Comparison of ENCODE assay signal across 10 mouse cellular contexts in genomic region chr2:148043271-148043975, GRCm38 (mm10). TPM values are rescaled to one million over a fixed set of nuclear protein-coding genes. Genes with fewer than 3 reads are reported as not detected.
DNase-seq lines count a peak whose midpoint lies in the region; ATAC-seq and TF ChIP-seq lines count a peak whose summit lies in the region.
"Had no signal": no experiment of that assay in that cellular context is flagged by ENCODE, and none has a peak within 500 bp of the region (broad histone marks: within the 10 kb centered on the region; RNA-seq: fewer than 3 reads in every experiment).

No protein-coding gene starts in this region.

- peak overlapping the region; percentile 99 for H3K27ac ChIP-seq in liver, adult 2 months (replicated peaks; ENCODE audit: insufficient read depth, low read depth, low read length)
- no peak overlapping the region for H3K27ac ChIP-seq in hindbrain, embryonic 12.5 days
- no peak overlapping the region for H3K27ac ChIP-seq in liver, embryonic 11.5 days (ENCODE audit: low read depth, low read length)
- no peak overlapping the region for H3K27ac ChIP-seq in neural tube, embryonic 12.5 days

- no peak for TF ChIP-seq POLR2A in liver, adult 2 months (IDR thresholded peaks at IDR 0.05; ENCODE audit: extremely low read depth, insufficient read depth, low read length)

- H3K4me2 ChIP-seq in hindbrain, embryonic 12.5 days (replicated peaks): no peak overlapping the region
- peak overlapping the region; percentile 62 for H3K4me2 ChIP-seq in liver, embryonic 11.5 days
- no peak overlapping the region; the same call in 1 of the 2 replicates for H3K4me2 ChIP-seq in neural tube, embryonic 12.5 days (replicated peaks)

- H3K4me1 ChIP-seq in liver, adult 2 months (ENCODE audit: control insufficient read depth, insufficient read depth, low read length): peaks cover 25% of the 10 kb centered on the region
- H3K4me1 ChIP-seq in hindbrain, embryonic 12.5 days: peaks cover 8% of the 10 kb centered on the region
- H3K4me1 ChIP-seq in liver, embryonic 11.5 days (replicated peaks; ENCODE audit: control insufficient read depth, insufficient read depth, low read length): no peaks in the 10 kb centered on the region
- H3K4me1 ChIP-seq in neural tube, embryonic 12.5 days: no peaks in the 10 kb centered on the region

- H3K9me3 ChIP-seq in hindbrain, embryonic 12.5 days (replicated peaks): no peaks in the 10 kb centered on the region
- H3K9me3 ChIP-seq in liver, embryonic 11.5 days (ENCODE audit: control insufficient read depth, low read length): no peaks in the 10 kb centered on the region
- no peaks in the 10 kb centered on the region for H3K9me3 ChIP-seq in neural tube, embryonic 12.5 days

- peak overlapping the region; percentile 96 for H3K9ac ChIP-seq in liver, adult 2 months (ENCODE audit: low read depth, low read length)
- H3K9ac ChIP-seq in hindbrain, embryonic 12.5 days: no peak overlapping the region; the same call in 1 of the 2 replicates
- H3K9ac ChIP-seq in liver, embryonic 11.5 days (ENCODE audit: low read depth, low read length): no peak overlapping the region; the same call in 1 of the 2 replicates
- H3K9ac ChIP-seq in neural tube, embryonic 12.5 days: no peak overlapping the region

- H3K4me3 ChIP-seq in liver, adult 2 months (ENCODE audit: insufficient read depth, low read depth, low read length): peak overlapping the region; percentile 93
- peak overlapping the region; percentile 16 for H3K4me3 ChIP-seq in hindbrain, embryonic 12.5 days
- H3K4me3 ChIP-seq in liver, embryonic 11.5 days (ENCODE audit: low read depth, low read length): peak overlapping the region; percentile 49
- H3K4me3 ChIP-seq in neural tube, embryonic 12.5 days: peak overlapping the region; percentile 15; the same call in 1 of the 2 replicates

- peaks cover 28% of the 10 kb centered on the region for H3K79me2 ChIP-seq in liver, adult 2 months (ENCODE audit: control insufficient read depth, insufficient read depth, low read length)

- TF ChIP-seq CTCF in liver, adult 2 months (IDR thresholded peaks at IDR 0.05; ENCODE audit: low read depth, low read length): no peak

- DNase-seq in liver, adult 2 months (ENCODE audit: extremely low read depth, low read depth, low spot score): peak; percentile 27
- DNase-seq in liver: no peak
- no peak for DNase-seq in liver, embryonic 11.5 days (ENCODE audit: low spot score)
- DNase-seq in thymus, postnatal 0 days (ENCODE audit: low spot score): no peak
- no peak for DNase-seq in urinary bladder, postnatal 10 days (ENCODE audit: low spot score)

- no peak for ATAC-seq in hindbrain, embryonic 12.5 days (ENCODE audit: low FRiP score)
- no peak for ATAC-seq in liver, embryonic 11.5 days (replicated peaks; ENCODE audit: low FRiP score)
- ATAC-seq in neural tube, embryonic 12.5 days (ENCODE audit: low FRiP score, low read depth): no peak
- ATAC-seq in activated CD4-positive, CD25-positive, alpha-beta regulatory T cell, adult 4 months: no peak

- peaks cover 9% of the 10 kb centered on the region; the same call in 1 of the 2 replicates for H3K36me3 ChIP-seq in liver, adult 2 months (ENCODE audit: control insufficient read depth, insufficient read depth, low read length)
- no peaks in the 10 kb centered on the region for H3K36me3 ChIP-seq in hindbrain, embryonic 12.5 days
- H3K36me3 ChIP-seq in liver, embryonic 11.5 days (ENCODE audit: control insufficient read depth, insufficient read depth, low read length): no peaks in the 10 kb centered on the region
- H3K36me3 ChIP-seq in neural tube, embryonic 12.5 days: no peaks in the 10 kb centered on the region

- H3K27me3 ChIP-seq in liver, adult 2 months (ENCODE audit: control insufficient read depth, insufficient read depth, low read length): no peaks in the 10 kb centered on the region
- peaks cover 99% of the 10 kb centered on the region for H3K27me3 ChIP-seq in hindbrain, embryonic 12.5 days
- peaks cover 99% of the 10 kb centered on the region for H3K27me3 ChIP-seq in liver, embryonic 11.5 days (replicated peaks; ENCODE audit: control insufficient read depth, insufficient read depth, low read length)
- peaks cover 99% of the 10 kb centered on the region for H3K27me3 ChIP-seq in neural tube, embryonic 12.5 days (replicated peaks)

- WGBS in liver, adult 2 months: 20% methylated on average over 17 of the region's 17 CpGs
- 4% methylated on average over 17 of the region's 17 CpGs for WGBS in hindbrain, embryonic 12.5 days
- WGBS in liver, embryonic 11.5 days: 11% methylated on average over 17 of the region's 17 CpGs
- 3% methylated on average over 17 of the region's 17 CpGs for WGBS in neural tube, embryonic 12.5 days

RNA-seq across cellular contexts. Expression of gene Foxa2, which starts 3.3 kb away (rescaled TPM):
- 11.2 and 14.2 TPM in 2 replicates for total RNA-seq in liver, adult 2 months (2014; rRNA removed)
- polyA plus RNA-seq in liver, adult 2 months (2012; rRNA removed): 66.4 and 103 TPM in 2 replicates
- 4.3 and 5.2 TPM in 2 replicates for polyA plus RNA-seq in hindbrain, embryonic 12.5 days (2016; fragmentation: Nextera tagmentation; extraction: Ambion mirVana)
- polyA plus RNA-seq in liver, embryonic 11.5 days (2014; fragmentation: Nextera tagmentation; extraction: Ambion mirVana): 8.8 and 10.5 TPM in 2 replicates
- polyA plus RNA-seq in neural tube, embryonic 12.5 days (2016; fragmentation: Nextera tagmentation; extraction: Ambion mirVana): 3.1 TPM in 2 replicates
- polyA plus RNA-seq in thymus, postnatal 0 days (2015; fragmentation: Nextera tagmentation; extraction: Ambion mirVana): 0.13 and 0.14 TPM in 2 replicates
- not detected for polyA plus RNA-seq in activated CD4-positive, CD25-positive, alpha-beta regulatory T cell, adult 4 months (2017; shearing (Covaris generic))
- total RNA-seq: hematopoietic stem cell, adult 5-6 weeks; layer of hippocampus, postnatal 10 days had no signal

Comparison
In these comparisons a context has a peak if more than half of its experiments do, and no peak if none do; other contexts are left out.
1. H3K4me3 ChIP-seq: peak in every context shown above with its lines; median percentile 93 in liver, adult 2 months; 49 in liver, embryonic 11.5 days; 16 in hindbrain, embryonic 12.5 days; 15 in neural tube, embryonic 12.5 days.